In the genomic region with DNA sequence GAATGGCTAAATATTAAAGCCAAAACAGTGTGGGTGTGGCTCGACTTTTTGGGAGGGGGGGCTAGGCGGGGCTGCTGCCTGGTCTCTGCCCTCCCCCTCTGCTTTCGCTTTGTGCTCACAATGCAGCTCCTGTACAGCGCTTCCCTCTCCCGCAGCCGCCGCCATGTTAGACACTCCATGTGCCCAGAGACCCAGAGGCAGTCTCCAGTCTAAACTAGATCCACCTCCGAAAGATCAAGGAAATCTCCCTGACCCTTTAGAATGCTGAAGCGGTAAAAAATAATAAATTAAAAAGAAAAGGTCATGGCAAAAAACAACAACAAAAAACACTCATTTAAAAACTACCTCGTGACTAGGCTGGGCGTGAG, we compare ENCODE assay signal across 8 mouse cellular contexts. TPM values are rescaled to one million over a fixed set of nuclear protein-coding genes. Genes with fewer than 3 reads are reported as not detected.
DNase-seq lines count a peak whose midpoint lies in the region; ATAC-seq and TF ChIP-seq lines count a peak whose summit lies in the region.

No protein-coding gene starts in this region.

- WGBS in heart, embryonic 11.5 days (ENCODE audit: insufficient replicate concordance), result 1% methylated on average over 11 of the region's 11 CpGs
- 0% methylated on average over 11 of the region's 11 CpGs for WGBS in kidney, embryonic 16.5 days
- WGBS in liver, adult 2 months, result 0% methylated on average over 11 of the region's 11 CpGs

- H3K9ac ChIP-seq in heart, embryonic 11.5 days (ENCODE audit: low read depth, low read length), result peak overlapping the region; percentile 99
- H3K9ac ChIP-seq in kidney, embryonic 16.5 days (replicated peaks; ENCODE audit: low read length), result peak overlapping the region; percentile 98
- peak overlapping the region; percentile 99 for H3K9ac ChIP-seq in liver, adult 2 months (ENCODE audit: low read depth, low read length)

- no peaks in the 10 kb centered on the region for H3K9me3 ChIP-seq in erythroblast, embryonic 14.5 days (ENCODE audit: control insufficient read depth, low read length)
- H3K9me3 ChIP-seq in heart, embryonic 11.5 days (replicated peaks; ENCODE audit: control insufficient read depth, low read length), result no peaks in the 10 kb centered on the region
- no peaks in the 10 kb centered on the region for H3K9me3 ChIP-seq in kidney, embryonic 16.5 days (ENCODE audit: low read length)

- H3K27ac ChIP-seq in bone marrow macrophage, adult 2 months (ENCODE audit: insufficient read depth, low read depth, low read length), result peak overlapping the region; percentile 97
- H3K27ac ChIP-seq in heart, embryonic 11.5 days (ENCODE audit: low read depth, low read length), result peak overlapping the region; percentile 100
- H3K27ac ChIP-seq in kidney, embryonic 16.5 days (ENCODE audit: low read length), result peak overlapping the region; percentile 100
- peak overlapping the region; percentile 98 for H3K27ac ChIP-seq in liver, adult 2 months (replicated peaks; ENCODE audit: insufficient read depth, low read depth, low read length)

- H3K4me3 ChIP-seq in C2C12 (ENCODE audit: insufficient read depth, poor library complexity, severe bottlenecking), result peak overlapping the region; percentile 97
- H3K4me3 ChIP-seq in bone marrow macrophage, adult 2 months (ENCODE audit: insufficient read depth, low read length), result peak overlapping the region; percentile 96
- H3K4me3 ChIP-seq in erythroblast, embryonic 14.5 days (replicated peaks), result peak overlapping the region; percentile 99
- H3K4me3 ChIP-seq in heart, embryonic 11.5 days (ENCODE audit: low read depth, low read length), result peak overlapping the region; percentile 97
- H3K4me3 ChIP-seq in kidney, embryonic 16.5 days (ENCODE audit: low read length), result peak overlapping the region; percentile 95
- H3K4me3 ChIP-seq in liver, adult 2 months (ENCODE audit: insufficient read depth, low read depth, low read length), result peak overlapping the region; percentile 89

- peak overlapping the region; percentile 72 for H3K4me2 ChIP-seq in heart, embryonic 11.5 days
- peak overlapping the region; percentile 60 for H3K4me2 ChIP-seq in kidney, embryonic 16.5 days (replicated peaks; ENCODE audit: low read depth, low read length)

- DNase-seq in liver, adult 2 months (ENCODE audit: extremely low read depth, low read depth, low spot score), result peak; percentile 75
- DNase-seq in spleen, postnatal 4 days (ENCODE audit: low spot score in 2 of 2), result peak; percentile 76 to 84

- no peak for TF ChIP-seq CTCF in C2C12 (IDR thresholded peaks at IDR 0.05; ENCODE audit: control insufficient read depth, insufficient read depth, insufficient read length)
- TF ChIP-seq CTCF in bone marrow macrophage, adult 2 months (IDR thresholded peaks at IDR 0.05; ENCODE audit: low read depth, low read length), result no peak
- no peak for TF ChIP-seq CTCF in liver, adult 2 months (IDR thresholded peaks at IDR 0.05; ENCODE audit: low read depth, low read length)

- peaks cover 19% of the 10 kb centered on the region for H3K4me1 ChIP-seq in bone marrow macrophage, adult 2 months (ENCODE audit: control insufficient read depth, insufficient read depth, low read length)
- peaks cover 35% of the 10 kb centered on the region for H3K4me1 ChIP-seq in erythroblast, embryonic 14.5 days (ENCODE audit: control insufficient read depth)
- H3K4me1 ChIP-seq in heart, embryonic 11.5 days (ENCODE audit: control insufficient read depth, insufficient read depth, low read length), result no peaks in the 10 kb centered on the region; the same call in 1 of the 2 replicates
- peaks cover 27% of the 10 kb centered on the region for H3K4me1 ChIP-seq in kidney, embryonic 16.5 days (ENCODE audit: insufficient read depth, low read length)
- H3K4me1 ChIP-seq in liver, adult 2 months (ENCODE audit: control insufficient read depth, insufficient read depth, low read length), result peaks cover 21% of the 10 kb centered on the region

- H3K27me3 ChIP-seq in C2C12 (ENCODE audit: control insufficient read depth, insufficient read depth, insufficient read length), result no peaks in the 10 kb centered on the region
- H3K27me3 ChIP-seq in erythroblast, embryonic 14.5 days (ENCODE audit: control insufficient read depth), result no peaks in the 10 kb centered on the region
- H3K27me3 ChIP-seq in heart, embryonic 11.5 days (ENCODE audit: control insufficient read depth, insufficient read depth, low read length), result no peaks in the 10 kb centered on the region
- no peaks in the 10 kb centered on the region for H3K27me3 ChIP-seq in kidney, embryonic 16.5 days (ENCODE audit: insufficient read depth, low read length)
- H3K27me3 ChIP-seq in liver, adult 2 months (ENCODE audit: control insufficient read depth, insufficient read depth, low read length), result no peaks in the 10 kb centered on the region

- peaks cover 57% of the 10 kb centered on the region for H3K79me3 ChIP-seq in C2C12 (ENCODE audit: low read depth)

- ATAC-seq in heart, embryonic 11.5 days (replicated peaks; ENCODE audit: insufficient number of reproducible peaks, low FRiP score, low TSS enrichment), result peak; percentile 70
- ATAC-seq in kidney, embryonic 16.5 days (ENCODE audit: low FRiP score, low TSS enrichment), result peak; percentile 81
- peak; percentile 67 for ATAC-seq in monocyte, adult 5-6 weeks (replicated peaks; ENCODE audit: insufficient number of reproducible peaks, low FRiP score, low TSS enrichment, poor library complexity, severe bottlenecking)

- H3K36me3 ChIP-seq in C2C12 (ENCODE audit: control insufficient read depth, insufficient read depth), result peaks cover 49% of the 10 kb centered on the region
- peaks cover 52% of the 10 kb centered on the region for H3K36me3 ChIP-seq in erythroblast, embryonic 14.5 days (ENCODE audit: control insufficient read depth)
- peaks cover 10% of the 10 kb centered on the region; the same call in 1 of the 2 replicates for H3K36me3 ChIP-seq in heart, embryonic 11.5 days (ENCODE audit: control insufficient read depth, insufficient read depth, low read length)
- H3K36me3 ChIP-seq in kidney, embryonic 16.5 days (ENCODE audit: insufficient read depth, low read length), result peaks cover 20% of the 10 kb centered on the region
- peaks cover 16% of the 10 kb centered on the region for H3K36me3 ChIP-seq in liver, adult 2 months (ENCODE audit: control insufficient read depth, insufficient read depth, low read length)

- H3K79me2 ChIP-seq in C2C12 (ENCODE audit: control insufficient read depth, insufficient read depth), result peaks cover 62% of the 10 kb centered on the region
- peaks cover 18% of the 10 kb centered on the region for H3K79me2 ChIP-seq in liver, adult 2 months (ENCODE audit: control insufficient read depth, insufficient read depth, low read length)

- H3ac ChIP-seq in C2C12 (ENCODE audit: control insufficient read depth, insufficient read length, low read depth), result peak overlapping the region; percentile 87

- no peak for TF ChIP-seq POLR2A in bone marrow macrophage, adult 2 months (IDR thresholded peaks at IDR 0.05; ENCODE audit: borderline replicate concordance, low read depth, low read length)
- 0 out of 2 replicates have a peak, but pooled peaks have one; percentile 43 for TF ChIP-seq POLR2A in liver, adult 2 months (IDR thresholded peaks at IDR 0.05; ENCODE audit: extremely low read depth, insufficient read depth, low read length)

TF ChIP-seq in C2C12, 6 proteins besides CTCF, POLR2A, EP300 and RAD21:
- peak; percentile 92 for TF ChIP-seq MAX (IDR thresholded peaks at IDR 0.05)
- TF ChIP-seq MYOG (IDR thresholded peaks at IDR 0.05; ENCODE audit: control insufficient read depth, extremely low read depth, insufficient read length), result no peak

RNA-seq across cellular contexts. Expression of a gene that starts 1.6 kb away (rescaled TPM):
- polyA plus RNA-seq in C2C12 (2012; fragmentation: generic; extraction: Trizol), result 161 TPM
- 183 and 206 TPM in 2 replicates for polyA plus RNA-seq in bone marrow macrophage, adult 2 months (2012; ENCODE audit: insufficient read depth, insufficient read length, missing spikeins)
- 4.6 and 5.9 TPM in 2 replicates for polyA plus RNA-seq in erythroblast, embryonic 14.5 days (2012)
- polyA plus RNA-seq in heart, embryonic 11.5 days (2014; fragmentation: Nextera tagmentation; extraction: Ambion mirVana), result 307 and 343 TPM in 2 replicates
- 324 and 325 TPM in 2 replicates for polyA plus RNA-seq in kidney, embryonic 16.5 days (2015; fragmentation: Nextera tagmentation; extraction: Ambion mirVana)
- 170 and 201 TPM in 2 replicates for total RNA-seq in liver, adult 2 months (2014; rRNA removed)
- 90.7 and 97.3 TPM in 2 replicates for polyA plus RNA-seq in liver, adult 2 months (2012; rRNA removed)
- 252 to 314 TPM (median 306 TPM) in 3 replicates for total RNA-seq in monocyte, adult 5-6 weeks (2017)

RNA-seq across cellular contexts. Expression of a gene that starts 34.8 kb away (rescaled TPM):
- polyA plus RNA-seq in C2C12 (2012; fragmentation: generic; extraction: Trizol), result 28.0 TPM
- polyA plus RNA-seq in bone marrow macrophage, adult 2 months (2012; ENCODE audit: insufficient read depth, insufficient read length, missing spikeins), result 8.7 and 12.0 TPM in 2 replicates
- polyA plus RNA-seq in erythroblast, embryonic 14.5 days (2012), result 0.41 and 0.52 TPM in 2 replicates
- polyA plus RNA-seq in heart, embryonic 11.5 days (2014; fragmentation: Nextera tagmentation; extraction: Ambion mirVana), result 15.3 and 18.0 TPM in 2 replicates
- 32.1 and 32.2 TPM in 2 replicates for polyA plus RNA-seq in kidney, embryonic 16.5 days (2015; fragmentation: Nextera tagmentation; extraction: Ambion mirVana)
- total RNA-seq in liver, adult 2 months (2014; rRNA removed), result 8.8 and 8.9 TPM in 2 replicates
- 16.3 and 28.7 TPM in 2 replicates for polyA plus RNA-seq in liver, adult 2 months (2012; rRNA removed)
- 25.1 to 46.8 TPM (median 32.7 TPM) in 3 replicates for total RNA-seq in monocyte, adult 5-6 weeks (2017)

Comparison
In these comparisons a context has a peak if more than half of its experiments do, and no peak if none do; other contexts are left out.
1. Peak in every context shown above with its lines: DNase-seq, ATAC-seq, H3K4me3 ChIP-seq and H3K27ac ChIP-seq.
2. RNA of a gene that starts 1.6 kb away (polyA plus RNA-seq): 324 to 325 TPM in kidney, embryonic 16.5 days, 307 to 343 TPM in heart, embryonic 11.5 days, 183 to 206 TPM in bone marrow macrophage, adult 2 months, 161 TPM in C2C12 (single experiment) and 90.7 to 97.3 TPM in liver, adult 2 months; 4.6 to 5.9 TPM in erythroblast, embryonic 14.5 days; every median in the first group is over 10 times any median in the second.